Mouse (Mus musculus): ENCODE data around the gene Tmem56.

Tmem56 gene

DNA sequence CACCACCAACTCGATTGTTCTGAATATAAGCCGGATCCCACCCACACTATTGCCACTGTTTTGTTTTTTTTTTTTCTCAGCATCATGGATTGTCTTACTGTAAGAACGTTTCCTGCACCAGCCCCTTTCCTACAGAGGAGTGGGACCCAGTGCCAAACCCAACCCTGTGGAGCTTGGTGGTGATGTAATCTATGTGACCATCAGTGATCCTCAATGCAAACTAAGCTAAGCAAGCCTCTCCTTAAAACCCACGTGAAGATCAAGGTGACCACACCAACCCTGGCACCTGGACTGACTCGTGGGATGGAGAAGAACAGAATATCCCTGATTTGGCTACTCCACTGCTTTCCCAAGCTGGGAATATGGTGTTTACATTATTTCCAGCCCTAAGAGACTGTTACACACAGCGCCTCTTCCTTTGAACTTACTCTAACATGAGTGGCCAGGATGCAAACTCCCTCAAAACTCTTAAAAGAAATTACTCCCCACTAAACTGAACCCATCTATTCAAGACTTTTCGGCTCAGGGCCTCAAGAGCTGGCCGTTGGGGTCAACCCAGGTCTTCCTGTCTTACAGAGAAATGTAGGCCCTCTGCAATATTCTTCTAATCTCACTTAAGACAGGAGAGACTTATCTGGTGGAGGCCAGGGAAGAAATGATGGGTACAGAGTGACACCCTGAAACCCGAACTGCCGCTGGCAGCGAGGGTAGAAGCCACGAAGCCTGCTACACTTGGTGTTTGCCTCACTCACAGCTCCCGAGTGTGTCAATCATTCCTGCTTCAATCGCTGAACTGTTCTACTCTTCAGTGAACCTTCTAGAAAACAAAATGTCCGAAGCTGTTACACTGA is 113.6 kb downstream of the Tmem56 start:
- no peak for DNase-seq (ENCODE audit: low spot score)

- DNase-seq (ENCODE audit: low spot score): no peak
Measured at GRCm38 (mm10) chr3:121168581-121168980, 114.3 kb downstream of the Tmem56 start.

DNA sequence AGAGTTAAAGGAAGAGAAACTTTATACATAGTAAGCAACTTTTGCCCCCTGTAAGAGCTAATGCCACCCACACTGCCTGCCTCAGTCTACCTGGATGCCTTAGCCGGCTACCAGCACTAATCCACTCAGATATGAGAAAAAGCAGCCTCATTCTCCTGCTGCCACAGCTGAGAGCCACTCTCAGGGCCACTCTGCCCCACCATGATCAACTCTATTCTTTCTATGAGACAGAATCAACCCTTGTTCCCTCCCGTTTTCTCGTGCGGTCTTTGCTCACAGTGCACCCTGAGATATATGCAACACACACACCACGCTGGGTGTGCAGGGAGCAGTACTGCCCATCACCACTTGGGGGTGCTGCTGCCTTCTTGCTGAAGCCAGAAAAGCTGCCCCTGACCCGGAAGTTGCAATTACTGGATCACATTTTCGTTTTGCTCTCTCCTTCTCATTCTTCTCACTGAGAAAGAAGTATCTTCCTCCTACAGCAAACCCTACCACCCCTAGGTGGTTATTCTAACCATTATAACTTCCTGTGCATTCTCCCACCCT is 119.6 kb downstream of the Tmem56 start:
- peak; percentile 69 for DNase-seq (ENCODE audit: low spot score)

- no peak for DNase-seq (ENCODE audit: low spot score)
Measured at GRCm38 (mm10) chr3:121161661-121162060, 121.2 kb downstream of the Tmem56 start.

DNA sequence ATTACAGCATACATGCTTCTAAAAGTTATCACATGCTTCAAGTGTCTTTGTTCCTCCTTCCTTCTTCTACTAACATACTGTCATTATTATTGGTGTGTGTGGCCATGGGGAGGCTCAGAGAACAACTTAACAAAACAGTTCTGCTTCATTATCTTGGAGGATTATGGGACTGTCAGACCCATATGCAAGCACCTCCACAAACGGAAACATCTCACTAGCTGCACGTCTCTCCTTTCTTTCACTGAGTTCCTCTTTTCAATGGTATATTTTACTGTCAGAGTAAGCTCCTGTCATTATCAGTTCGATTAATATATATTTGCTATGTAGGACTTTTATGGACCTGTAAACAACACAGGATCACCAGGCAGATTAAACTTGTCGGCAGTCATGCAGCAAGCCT is 122.5 kb downstream of the Tmem56 start:
- no peak for DNase-seq (ENCODE audit: low spot score)

DNA sequence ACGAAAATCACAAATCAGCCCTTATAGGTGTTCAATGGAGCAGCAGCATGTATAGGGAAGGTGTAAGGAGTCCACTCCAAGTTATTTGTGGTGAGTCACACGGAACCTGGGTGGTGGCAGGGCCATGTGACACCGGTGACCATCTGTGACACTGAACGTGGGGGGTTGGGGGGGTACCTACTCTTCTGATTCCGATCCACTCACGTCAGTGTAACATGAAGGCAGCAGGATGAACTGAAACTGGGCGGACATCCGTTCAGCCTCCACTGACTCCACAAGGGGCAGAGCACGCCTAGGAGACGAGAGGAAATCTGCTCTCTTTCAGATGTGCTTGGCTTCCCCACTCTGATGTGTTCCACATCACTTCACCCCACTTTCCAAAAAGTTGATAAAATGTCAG is 123.3 kb downstream of the Tmem56 start:
- no peak for DNase-seq (ENCODE audit: low spot score)

- no peak for DNase-seq (ENCODE audit: low spot score)
Measured at GRCm38 (mm10) chr3:121158901-121159351, 124.0 kb downstream of the Tmem56 start.

DNA sequence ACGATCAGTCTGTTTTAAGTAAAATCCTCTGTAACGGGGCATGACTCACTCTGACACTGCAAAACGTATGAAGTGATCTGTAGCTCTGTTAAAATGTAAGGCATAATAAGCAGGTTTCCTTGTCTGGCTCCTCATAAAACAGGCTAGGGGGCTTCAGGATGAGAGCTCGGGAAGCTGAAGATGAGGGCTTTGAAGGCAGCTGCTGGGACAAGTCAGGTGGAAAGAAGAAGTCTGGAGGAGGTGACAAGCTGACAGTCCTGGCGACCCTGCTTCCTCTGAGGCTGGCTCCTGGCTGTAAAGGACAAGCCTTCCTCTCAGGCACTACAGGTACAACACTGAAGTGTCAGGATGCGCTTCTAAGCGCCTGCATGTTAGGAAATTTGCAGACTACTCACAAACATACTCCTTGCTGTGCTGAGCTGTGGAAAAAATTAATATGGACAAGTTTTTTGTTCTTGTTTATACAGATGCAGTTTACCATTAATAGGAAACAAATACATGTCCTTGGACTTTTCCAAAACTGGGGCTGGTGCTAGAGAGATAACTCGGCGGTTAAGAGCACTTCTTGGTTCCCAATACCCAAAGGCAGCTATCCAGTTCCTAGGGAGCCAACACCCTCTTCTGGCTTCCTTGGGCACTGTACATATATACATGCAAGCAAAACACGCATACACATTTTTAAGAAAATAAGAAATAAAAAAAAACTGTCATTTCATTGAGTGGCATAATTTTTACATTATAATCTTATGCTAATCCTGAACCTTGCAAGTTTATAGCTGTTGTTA is 125.2 kb downstream of the Tmem56 start:
- no peak for DNase-seq (ENCODE audit: low spot score)

GRCm38 (mm10) chr3:121156451-121157186 is 126.3 kb downstream of the Tmem56 start:
- no peak for DNase-seq (ENCODE audit: low spot score)

- DNase-seq (ENCODE audit: low spot score): no peak
Measured at GRCm38 (mm10) chr3:121156043-121156442, 126.9 kb downstream of the Tmem56 start.

Data from urinary bladder, postnatal 14 days (tissue).